Mouse (Mus musculus): ENCODE measurements around the gene Olfr1261.

DNA sequence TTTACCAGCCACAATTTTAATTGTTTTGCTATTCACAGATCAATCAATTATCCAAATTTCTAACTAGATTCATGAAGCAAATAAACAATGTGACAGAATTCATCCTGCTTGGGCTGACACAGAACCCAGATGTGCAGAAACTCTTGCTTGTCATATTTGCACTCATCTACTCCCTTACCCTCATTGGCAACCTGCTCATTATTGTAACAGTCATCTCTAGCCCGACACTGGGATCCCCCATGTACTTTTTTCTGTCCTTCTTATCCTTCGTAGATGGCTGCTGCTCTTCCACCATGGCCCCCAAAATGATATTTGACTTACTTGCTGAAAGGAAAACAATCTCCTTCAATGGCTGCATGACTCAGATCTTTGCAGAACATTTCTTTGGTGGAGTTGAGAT is 13.3 kb upstream of the Olfr1261 start:
- no peak for TF ChIP-seq CTCF (IDR thresholded peaks at IDR 0.05; ENCODE audit: insufficient read depth, low read depth, low read length)
- no peak for TF ChIP-seq POLR2A (IDR thresholded peaks at IDR 0.05; ENCODE audit: insufficient read depth, low read depth, low read length)

All from olfactory bulb, adult 2 months (tissue).